Mouse (Mus musculus): ENCODE results near the gene Dgkh.
A peak's percentile ranks its signal among the peaks of the same experiment; 100 is the strongest.
"Not testable (repeated sequence)": the region's sequence is repeated elsewhere in the genome, so short reads cannot be mapped to it uniquely, and the experiment has no call there.

Dgkh gene

DNA sequence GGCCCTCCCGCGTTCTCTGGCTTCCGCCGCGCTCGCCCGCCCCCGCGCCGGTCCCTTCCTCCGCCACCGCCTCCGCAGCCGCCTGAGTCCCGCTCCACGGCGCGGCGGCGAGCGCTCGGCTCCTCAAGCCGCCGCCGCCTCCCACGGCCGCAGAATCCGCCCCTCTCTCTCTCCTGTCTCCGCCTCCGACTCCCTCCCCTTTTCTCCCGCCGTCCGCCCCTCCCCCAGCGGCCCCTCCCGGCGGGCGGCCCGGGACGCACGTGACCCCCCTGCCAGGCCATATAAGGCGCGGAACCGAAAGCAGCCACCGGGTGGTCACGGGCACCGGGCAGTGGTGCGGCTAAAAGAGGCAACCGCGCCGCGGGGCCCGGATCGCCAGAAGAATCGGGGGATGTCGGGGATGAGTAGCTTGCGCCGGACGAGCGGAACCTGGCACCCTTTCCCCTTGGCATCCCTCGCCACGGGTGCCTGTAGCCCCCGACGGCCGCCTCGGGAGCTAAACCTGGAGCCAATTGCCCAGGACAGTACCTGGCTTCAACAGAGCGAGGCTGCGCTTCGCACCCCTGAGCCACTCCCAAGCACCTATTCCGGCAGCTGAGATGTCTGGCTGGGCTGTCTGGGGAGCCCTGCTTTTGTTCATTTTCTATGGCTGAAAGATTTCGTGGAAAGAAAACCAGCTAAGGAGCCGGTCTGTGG is at the start of gene Dgkh:
TSS of gene Dgkh (minus strand) at position 160 of the 696 bp plus-strand sequence.
- peak; percentile 86 to 89 for DNase-seq (ENCODE audit: low spot score in 2 of 2)

DNA sequence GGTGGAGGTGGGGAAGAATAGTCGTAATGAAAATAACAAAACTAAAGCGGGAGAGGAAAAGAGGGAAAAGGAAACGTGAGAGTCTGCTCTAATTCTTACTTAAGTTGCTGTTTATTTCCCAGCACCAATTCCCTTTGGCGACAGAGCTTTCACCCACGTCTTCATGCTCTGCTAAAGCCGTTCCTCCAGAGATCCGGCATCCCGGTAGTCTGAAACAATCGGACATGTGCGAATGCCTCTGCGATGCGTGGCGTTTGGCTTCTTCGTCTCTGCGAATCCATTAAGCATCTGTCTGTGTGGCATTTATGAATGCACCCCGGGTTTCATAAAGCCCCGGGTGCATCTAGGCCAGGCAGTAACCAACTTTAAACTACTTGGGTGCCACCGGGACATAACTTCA is 44.6 kb upstream of the Dgkh start:
- no peak for DNase-seq (ENCODE audit: low spot score in 2 of 2)

DNA sequence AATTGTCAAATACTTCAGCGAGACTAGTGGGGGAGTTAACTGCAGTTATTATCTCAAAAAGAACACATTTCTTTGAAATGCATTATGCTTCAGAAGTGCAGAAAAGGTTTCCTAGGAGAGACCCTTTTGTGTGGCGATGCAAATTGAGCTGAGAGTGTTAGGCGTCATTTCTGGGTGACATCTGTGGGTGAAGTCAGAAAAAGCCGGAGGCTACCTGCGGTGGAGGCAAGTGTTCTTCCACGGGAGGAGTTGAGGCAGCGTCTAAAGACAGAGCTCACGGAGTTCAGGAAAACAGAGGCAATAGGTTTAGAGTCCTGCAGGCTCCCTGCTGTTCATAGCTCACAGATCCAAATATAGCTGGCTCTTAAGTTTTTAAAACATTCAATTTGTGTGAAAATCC is 44.1 kb upstream of the Dgkh start:
- DNase-seq (ENCODE audit: low spot score in 2 of 2) = no peak

DNA sequence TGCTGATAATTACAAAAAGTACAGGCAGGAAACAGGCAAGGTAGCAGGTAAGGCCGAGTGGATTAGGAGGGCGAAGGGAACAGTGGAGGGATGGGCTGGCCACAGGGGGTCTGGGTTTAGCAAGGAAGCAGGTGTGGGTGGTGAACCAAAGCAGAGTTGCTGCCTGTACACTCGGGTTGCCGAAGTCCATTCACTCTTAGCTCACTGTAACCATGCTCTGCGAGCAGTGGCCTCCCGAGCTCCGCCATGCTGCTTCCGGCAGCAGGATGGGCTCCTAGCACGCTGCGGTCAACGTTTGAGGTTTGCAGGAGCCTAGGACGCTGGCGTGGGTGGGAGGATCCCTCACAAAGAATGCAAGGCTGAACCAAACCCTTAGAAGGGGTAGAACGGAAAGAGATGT is 43.1 kb upstream of the Dgkh start:
- no peak for DNase-seq (ENCODE audit: low spot score in 2 of 2)

DNA sequence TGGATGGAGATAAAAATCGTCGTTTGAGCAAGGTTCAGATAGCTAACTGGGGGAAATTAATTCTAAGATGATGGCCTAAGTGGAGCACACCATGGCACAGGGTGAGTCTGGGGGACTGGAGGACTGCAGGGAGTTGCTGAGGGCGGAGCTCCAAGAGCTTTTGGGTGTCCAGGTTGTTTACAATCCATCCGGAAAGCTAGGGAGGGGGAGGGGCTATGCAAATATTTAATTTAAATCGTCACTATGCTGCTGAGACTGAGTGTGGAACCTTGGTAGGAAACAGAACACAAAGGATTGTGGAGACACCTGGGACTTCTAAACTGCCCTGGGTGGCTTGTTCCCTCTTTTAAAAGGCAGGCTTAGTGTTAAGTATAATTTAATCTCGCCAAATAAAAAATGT is 42.6 kb upstream of the Dgkh start:
- DNase-seq (ENCODE audit: low spot score in 2 of 2) = no peak

DNA sequence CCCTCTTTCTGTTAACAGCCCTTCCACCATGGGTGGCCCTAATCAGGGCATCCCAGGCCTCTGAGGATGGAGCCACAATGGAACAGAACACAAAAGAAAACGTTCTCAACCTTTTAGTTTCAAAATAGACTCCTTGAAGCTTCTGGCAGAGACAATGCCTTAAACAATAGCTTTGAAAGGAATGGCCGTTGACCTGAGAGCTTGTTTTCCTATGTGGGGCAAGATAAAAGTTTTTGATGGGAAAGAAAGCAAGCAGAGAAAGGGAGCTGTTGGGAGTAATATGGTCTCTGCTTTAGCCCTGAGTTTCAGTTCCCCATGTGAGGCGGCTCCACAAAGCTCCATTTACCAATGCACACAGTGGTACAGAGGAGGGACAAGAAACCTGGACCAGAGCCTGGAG is 37.9 kb upstream of the Dgkh start:
- no peak for DNase-seq (ENCODE audit: low spot score in 2 of 2)

DNA sequence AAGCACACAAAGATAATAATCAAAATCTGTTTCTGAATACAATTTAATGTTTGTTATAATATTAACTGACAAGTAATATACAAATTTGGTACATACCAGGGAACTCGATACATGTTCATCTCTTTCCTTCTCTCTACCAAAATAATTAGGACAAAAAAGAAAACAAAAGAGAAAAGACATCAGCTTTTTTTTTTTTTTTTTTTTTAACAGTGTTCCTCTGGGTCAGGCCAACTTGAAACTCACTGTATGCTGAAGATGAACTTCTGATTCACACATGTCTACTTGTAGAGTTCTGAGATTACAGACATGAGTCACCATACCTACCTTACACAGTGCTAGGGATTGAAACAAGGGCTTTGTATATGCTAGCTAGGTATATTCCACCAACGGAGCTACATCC is 28.5 kb upstream of the Dgkh start:
- DNase-seq (ENCODE audit: low spot score in 2 of 2) = no peak

DNA sequence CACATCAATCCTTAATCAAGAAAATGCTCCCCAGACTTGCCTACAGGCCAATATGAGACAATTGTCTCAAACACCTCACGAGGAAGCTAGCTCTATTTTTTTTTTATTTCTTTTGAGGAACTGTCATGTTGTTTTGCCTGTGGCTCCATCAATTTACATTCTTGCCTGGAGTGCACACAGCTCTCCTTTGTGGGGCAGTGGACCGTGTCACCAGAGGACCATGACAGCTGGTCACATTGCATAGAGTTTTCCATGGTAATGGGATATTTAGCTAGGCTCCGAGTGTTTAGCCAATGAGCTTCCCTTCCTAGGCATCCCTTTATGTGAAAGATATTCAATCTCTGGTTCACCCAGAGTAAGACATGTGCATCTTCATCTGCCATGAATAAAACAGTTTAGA is 26.9 kb upstream of the Dgkh start:
- DNase-seq (ENCODE audit: low spot score in 2 of 2) = no peak

DNA sequence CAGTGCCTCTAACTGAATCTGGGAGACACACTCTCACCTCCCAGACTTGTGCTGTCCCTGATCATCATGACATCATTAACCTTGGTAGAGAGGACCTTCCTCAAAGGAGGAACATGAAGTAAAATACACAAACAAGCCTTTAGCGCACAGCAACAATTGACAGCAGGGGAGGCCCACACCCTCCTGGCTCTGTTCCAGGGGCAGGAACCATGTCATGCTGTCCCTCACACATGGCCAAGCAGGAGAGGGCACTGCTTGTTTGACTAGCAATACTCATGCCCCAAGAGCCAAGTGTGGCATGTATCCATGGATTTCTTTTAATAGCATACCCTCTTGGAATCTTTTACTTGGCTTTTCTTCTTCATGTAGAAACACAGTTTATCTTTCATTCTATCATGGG is 22.7 kb upstream of the Dgkh start:
- no peak for DNase-seq (ENCODE audit: low spot score in 2 of 2)

DNA sequence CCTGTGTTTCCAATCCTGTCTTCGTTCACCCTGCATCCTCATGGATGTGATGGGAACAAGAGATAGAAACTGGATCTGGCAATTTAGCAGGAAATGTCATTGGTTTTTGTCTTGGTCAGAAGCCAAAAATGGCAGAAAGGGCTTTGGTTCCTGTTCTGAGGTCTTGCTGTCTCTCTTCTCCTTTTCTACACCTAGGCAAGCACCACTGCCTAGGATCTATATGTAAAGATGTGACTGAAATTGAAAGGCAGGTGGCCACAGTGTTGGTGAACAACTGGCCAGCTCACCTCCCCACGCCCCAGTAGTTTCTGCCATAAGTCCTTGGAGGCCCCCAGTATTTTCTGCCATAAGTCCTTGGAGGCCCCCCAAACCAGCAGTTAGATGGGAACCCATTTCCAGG is 16.1 kb upstream of the Dgkh start:
- DNase-seq (ENCODE audit: low spot score in 2 of 2) = no peak

DNA sequence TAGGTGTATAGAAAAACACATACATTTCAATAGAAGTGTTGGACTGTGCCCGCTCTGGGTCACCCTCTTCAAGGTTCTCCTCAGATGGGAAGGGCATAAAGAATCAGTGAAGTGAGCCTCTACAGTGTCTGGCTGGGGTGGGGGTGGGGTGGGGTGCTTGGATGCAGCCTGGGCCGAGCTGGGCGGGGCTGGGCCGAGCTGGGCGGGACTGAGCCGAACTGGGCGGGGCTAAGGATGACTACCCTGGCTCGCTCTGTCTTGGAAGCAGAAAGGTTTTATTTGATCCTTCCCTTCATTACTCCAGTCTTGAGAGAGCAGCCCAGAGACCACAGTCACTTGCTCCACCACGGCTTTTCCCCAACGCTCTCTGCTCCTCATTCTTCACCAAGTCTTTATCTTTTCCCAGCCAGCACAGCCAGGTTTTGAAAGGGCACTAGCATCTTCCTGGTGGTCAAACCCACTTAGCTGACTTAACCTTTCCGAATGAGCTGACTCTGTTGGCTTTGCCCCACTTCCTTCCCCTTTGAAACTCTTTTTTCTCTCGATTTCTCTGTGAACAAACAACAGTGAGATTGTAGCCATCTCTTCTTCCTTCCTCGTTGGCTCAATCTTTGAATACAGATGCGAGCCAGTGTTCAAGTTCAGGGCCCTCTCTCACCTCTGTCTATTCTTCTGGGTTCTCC is 15.5 kb upstream of the Dgkh start:
- no peak for DNase-seq (ENCODE audit: low spot score in 2 of 2)

DNA sequence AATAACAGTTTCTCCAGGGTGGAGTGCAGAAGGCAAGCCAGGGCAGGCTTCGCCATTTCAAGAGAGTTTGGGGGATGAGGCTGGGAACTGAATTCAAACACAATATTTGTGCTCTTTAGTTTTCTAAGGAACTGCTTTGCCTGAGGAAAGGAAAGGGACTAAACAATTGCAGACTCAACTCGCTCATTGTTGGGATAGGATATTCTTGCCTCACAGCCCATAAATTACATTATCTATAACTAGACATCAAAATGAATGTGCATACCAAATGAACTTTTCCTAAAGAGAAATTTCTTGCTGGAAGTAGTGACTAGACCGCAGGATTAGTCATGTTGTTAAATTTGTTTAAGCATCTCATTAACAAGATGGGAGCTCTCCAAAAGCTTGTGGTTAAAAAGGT is 14.9 kb upstream of the Dgkh start:
- no peak for DNase-seq (ENCODE audit: low spot score in 2 of 2)

DNA sequence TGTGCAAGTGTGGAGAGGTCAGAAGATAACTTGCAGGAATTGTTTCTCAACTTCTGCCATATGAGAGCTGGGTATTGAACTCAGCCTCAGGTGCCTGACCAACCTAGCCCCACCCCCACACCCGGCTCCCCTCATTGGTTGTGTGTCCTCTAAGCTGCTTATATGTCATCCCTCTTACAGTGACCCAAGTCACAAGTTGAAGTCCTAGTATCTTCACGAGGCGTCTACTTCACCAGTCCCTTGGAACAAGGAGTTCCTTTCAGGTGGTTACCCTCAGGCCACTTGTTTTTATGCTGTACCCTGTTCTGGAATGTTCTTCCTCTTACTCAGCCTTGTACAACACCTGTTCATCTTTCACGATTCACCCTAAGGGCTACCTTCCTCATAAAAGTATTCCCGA is 2.0 kb upstream of the Dgkh start:
- no peak for DNase-seq (ENCODE audit: low spot score in 2 of 2)

DNA sequence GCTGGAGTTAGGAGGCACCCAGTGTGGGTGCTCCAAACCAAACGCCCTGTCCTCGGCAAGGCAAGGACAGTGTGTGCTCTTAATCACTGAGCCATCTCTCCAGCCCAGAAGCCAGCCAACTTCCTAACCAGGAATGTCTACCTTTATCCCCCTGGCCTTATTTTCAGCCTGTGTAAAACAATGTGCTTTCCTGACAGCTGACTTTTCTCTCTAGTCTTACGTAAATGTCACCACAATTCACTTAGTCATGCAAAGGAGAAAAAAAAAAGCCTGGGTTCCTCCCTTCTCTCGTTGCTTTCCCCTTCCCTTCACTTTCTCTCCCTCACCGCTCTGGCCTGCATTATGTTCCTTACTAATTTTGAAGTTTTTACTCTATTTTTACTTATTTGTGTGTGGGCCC is 1.6 kb upstream of the Dgkh start:
- DNase-seq (ENCODE audit: low spot score in 2 of 2) = not testable (repeated sequence)

DNA sequence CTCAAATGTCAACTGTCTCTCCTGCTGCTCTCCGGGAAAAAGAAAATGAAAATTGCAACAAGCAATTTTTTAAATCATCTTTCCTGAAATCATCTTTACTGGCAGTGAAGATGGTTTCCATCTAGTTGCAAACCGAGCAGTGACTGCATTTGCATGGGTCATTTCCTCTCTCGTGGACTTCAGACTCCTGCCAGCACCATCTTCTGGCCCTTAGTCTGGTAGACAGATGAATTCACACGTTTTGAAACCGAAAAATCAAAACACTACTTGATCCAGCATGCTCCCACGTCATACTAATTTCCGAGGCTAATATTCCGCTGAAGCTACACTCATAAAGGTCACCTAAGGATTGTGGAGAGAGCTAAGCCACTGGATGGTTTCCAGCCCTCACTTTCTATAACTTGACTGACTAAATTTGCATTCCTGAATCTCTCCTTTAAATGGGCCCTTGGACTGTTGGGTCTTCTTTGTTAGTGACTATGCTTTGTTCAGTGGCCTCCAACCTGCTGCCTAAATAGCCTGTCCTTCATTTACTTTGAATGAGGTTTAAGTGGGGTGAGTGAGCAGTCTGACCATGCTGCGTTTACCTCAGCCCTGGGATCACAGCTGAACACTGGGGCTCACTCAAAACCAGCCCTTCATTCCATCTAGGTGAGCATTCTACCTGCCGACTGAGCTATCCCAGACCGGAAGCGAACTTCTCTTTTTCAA is 945 bp upstream of the Dgkh start:
- no peak for DNase-seq (ENCODE audit: low spot score in 2 of 2)

DNA sequence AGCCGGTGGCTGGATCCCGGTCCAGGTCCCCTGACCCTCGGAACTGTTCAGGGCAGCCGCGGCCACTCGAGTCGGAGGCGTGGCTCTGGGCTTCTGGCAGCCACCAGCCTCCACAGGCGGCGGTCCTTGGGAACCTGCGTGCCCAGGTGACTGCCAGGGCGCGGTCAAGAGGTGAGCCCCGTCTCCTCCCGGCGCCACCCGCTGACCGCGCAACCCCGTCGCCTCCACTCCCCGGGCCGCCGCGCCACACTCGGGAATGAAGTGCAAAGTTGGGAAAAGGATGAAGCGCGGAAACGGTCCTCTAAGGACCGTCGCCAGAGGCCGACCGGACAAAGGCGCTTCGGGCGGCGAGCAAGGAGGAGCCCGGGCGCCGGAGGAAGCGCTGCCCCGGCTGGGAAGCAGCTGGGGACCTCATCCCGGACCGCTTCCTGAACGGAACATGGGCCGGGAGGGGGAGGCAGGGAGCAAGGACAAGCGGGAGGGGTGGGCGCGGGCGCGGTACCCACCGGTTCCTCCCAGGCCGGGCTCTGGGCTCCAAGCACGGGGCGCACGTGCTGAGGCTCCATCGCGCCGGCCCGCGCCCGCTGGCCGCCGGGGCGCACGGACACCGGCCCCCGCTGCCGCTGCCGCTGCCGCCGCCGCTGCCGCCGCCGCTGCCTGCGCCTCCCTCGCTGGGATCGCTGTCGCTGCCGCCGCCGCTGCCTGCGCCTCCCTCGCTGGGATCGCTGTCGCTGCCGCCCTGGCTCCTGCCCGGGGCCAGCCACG is 542 bp downstream of the Dgkh start:
- DNase-seq (ENCODE audit: low spot score in 2 of 2) = peak; percentile 19 to 43

DNA sequence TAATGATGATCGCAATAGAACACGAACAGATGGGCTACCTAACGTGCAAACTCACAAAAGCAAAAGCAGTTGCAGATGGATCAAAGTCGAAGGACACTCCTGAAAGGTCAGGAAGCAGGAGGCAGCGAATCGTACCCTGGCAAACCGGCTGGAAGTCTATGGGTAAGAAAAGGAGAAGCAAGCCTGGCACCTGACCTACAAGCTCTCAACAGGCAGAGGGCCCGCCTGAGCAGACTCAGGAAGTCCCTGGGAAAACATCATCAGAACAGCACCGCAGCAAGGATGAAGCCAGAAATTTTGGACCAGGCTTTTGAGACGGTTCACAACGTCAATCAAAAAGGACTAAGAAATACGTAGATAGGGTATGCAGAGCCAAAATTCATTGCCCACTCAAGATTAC is 1.3 kb downstream of the Dgkh start:
- peak; percentile 17 to 41 for DNase-seq (ENCODE audit: low spot score in 2 of 2)

DNA sequence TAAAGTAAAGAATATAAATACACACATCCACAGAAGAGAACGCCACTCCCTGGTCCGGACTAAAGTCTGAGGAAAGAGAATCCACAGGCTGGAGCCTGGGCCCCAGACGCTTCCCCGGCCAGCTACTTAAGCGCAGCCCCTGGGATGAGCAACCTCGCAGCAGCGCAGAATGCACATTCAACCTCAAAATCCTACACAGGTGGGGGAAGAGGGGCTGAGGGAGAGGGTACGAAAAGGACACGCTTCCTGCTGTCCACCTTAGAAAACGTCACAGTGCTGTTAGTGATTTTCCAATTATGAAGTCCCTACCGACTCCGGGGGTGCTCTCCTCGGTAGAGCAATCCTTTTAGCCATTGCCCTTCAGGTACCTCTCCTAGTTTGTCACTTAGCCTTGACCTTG is 6.6 kb downstream of the Dgkh start:
- no peak for DNase-seq (ENCODE audit: low spot score in 2 of 2)

DNA sequence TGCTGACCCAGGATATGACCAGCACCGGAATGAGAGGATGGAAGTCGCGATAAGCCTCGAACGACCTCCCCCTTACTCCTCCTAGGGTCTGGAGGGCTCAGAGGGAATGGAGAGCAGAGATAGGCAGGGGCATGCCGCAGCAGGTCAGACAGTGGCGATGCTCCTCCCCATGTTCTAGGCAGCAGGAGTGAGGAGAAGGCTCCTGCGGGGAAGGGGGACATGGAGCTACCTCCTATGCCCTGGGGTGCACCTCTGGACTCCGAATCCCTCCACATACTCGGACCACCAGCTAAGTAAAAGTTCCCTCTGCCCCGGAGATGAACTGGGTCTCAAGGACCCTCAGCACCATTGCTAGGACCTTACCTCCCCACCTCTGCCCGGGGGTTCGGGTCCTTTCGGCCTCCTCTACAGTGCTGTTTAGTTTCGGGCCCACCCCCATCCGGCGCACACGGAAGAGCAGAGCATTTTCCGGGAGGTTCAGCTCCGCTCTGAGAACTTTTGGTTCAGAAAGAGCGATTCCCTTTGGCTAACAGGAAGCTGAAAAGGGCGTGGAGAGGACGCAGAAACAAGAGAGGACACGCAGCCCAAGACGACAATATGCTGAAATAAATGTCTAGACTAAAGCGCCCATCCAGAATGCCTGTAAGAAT is 7.1 kb downstream of the Dgkh start:
- no peak for DNase-seq (ENCODE audit: low spot score in 2 of 2)

DNA sequence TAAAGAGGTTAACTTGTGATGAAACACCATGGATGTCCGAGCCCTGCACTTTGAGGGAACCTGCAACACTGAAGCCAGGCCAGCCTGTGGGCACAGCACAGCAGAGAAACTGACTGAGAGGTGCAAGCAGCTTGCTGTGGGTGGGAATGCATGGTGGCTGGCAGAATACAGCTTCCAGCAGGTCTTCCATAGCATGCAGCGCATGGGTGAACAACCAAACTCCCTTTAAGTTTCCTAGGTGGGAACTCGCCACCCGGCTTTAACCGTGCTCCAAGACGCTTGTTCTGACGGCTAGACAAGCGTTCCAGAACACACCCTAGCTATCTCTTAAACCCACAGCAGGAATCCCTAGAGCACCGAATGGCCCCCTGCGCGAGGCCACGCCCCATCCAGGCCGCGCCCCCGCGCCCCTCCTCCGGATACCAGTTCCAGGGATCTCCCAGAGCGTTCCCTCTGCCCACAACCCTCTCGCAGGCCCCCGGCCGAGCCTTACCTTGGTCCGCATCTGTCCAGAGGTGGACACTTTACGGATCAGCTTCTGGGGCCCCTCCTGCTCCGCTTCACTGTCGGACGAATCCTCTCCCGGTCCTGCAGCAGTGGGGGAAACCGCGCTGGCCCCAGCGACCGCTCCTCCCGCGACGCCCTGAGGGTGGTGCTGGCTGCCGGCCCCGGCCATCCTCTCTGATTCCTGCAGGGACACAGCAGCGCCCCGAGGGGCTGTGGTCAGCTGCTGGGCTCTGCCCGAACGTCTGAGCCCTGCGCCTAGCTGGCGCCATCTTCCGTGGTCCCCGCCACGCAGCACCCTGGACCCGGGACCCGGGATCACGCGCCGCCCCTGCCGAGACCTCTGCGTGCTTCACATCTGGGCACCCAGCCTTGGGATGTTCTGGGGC is 7.9 kb downstream of the Dgkh start:
- DNase-seq (ENCODE audit: low spot score in 2 of 2) = peak; percentile 24 to 49

DNA sequence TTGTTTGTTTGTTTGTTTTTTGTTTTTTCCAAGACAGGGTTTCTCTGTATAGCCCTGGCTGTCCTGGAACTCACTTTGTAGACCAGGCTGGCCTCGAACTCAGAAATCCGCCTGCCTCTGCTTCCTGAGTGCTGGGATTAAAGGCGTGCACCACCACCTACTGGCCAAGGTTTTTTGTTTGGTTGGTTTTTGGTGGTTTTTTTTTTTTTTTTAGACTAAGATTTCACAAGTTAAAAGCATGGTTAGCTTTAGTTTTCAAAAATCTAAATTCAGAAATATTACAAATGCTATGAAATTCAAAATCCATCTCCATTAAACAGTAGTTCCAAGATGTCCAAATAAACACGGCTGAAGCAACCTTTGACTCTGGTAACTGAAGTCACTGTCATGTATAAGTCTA is 8.9 kb downstream of the Dgkh start:
- DNase-seq (ENCODE audit: low spot score in 2 of 2) = not testable (repeated sequence)
